Mouse (Mus musculus): Measurements from ENCODE around the gene Rspo3. TPM values are rescaled to one million over a fixed set of nuclear protein-coding genes. Genes with fewer than 3 reads are reported as not detected.

Rspo3 gene
- total RNA-seq (2014; fragmentation: Nextera tagmentation) (not detected in 2 replicates), total RNA-seq (2017) (not detected in 2 replicates)

DNA sequence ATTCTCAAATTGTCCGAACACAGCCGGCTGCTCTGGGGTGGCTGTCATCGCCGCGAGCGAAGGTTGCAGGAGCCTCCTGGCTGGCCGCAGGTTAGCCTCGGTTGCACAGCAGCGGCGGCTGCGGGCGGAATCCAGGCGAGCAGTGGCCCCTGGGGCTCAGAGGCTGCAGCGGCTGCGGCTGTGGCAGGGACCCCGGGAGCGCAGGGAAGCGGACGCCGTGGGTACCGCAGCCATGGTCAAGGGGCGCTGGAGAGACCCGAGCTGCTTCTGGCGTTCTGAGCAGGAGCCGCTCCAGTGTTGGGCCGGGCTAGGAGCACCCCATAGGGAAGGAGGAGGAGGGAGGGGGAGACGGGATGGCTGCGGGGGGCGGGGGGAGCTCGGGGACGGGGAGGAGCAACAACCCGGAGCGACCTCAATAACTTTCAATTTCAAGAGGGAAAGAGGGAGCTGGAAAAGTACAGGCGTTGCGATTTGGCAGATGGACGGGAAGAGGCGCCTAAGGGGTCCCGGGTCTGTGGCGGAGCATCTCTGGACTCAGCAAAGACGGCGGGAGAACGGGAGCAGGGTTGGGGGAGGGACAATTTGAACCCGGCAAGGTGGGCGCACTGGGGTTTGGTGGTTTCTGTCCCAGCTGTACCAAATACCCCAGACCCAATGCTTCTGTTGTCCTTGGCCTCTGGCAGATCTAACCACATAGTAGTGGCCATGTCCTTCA is at the start of gene Rspo3:
Rspo3 (minus strand) TSS at position 322 of the 715 bp plus-strand sequence.
- ATAC-seq (replicated peaks; ENCODE audit: poor library complexity, severe bottlenecking), result peak; percentile 72

DNA sequence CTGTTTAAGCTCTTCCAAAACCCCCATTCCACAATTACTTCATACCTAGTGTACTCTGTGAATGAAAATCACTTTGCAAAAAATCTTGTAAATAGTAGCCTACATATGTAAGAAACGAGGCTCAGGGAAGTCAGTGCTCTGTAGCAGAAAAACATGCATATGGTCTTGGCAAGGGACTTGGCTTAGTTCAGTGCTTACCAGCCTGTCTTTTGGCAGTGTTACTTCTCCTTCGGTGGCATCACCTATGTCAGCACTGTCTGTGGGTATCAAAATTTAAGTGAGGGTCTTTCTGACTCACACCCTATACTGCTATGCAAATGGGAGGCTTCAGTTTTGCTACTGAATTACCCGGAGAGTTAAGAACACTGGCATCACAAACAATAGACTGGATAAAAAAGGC is 46.3 kb upstream of the Rspo3 start:
- no peak for ATAC-seq (replicated peaks; ENCODE audit: poor library complexity, severe bottlenecking)

DNA sequence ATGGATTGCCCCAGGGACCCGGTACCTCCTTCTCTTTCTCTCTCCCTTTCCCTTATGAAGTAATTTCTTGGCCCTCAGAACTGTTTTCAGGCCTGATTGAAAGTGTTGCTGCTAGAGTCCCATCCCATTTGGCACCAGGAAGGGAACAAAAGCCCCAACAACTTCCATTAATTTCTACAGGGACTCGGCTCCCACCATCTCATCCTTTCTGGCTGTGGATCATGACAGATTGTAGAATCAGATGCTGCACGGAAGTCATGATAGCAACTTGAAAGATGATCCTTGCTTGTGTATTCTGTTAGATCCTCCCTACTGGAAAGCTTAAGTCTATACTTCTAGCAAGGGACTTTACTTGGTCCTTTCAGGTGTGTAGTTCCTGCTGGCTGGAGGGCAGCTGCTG is 45.8 kb upstream of the Rspo3 start:
- no peak for ATAC-seq (replicated peaks; ENCODE audit: poor library complexity, severe bottlenecking)

DNA sequence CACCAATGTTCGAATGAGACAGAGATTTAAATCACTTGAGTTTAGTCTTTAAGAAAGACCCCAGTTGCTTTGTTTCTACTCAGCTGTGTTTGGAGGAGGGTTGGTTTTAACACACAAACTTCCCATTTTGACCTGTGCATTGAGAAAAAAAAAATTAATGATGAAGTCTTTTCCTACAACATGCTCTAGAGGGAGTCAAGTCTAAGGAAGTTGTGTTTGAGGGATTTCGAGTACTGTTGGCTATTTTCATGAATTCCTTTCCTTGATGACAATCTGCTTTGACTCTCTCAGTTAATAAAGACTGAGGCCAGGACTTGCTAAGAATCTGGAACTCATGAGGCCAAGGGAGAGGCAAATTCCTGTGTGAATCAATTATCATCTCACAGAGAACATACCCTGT is 20.3 kb upstream of the Rspo3 start:
- no peak for ATAC-seq (replicated peaks; ENCODE audit: poor library complexity, severe bottlenecking)

DNA sequence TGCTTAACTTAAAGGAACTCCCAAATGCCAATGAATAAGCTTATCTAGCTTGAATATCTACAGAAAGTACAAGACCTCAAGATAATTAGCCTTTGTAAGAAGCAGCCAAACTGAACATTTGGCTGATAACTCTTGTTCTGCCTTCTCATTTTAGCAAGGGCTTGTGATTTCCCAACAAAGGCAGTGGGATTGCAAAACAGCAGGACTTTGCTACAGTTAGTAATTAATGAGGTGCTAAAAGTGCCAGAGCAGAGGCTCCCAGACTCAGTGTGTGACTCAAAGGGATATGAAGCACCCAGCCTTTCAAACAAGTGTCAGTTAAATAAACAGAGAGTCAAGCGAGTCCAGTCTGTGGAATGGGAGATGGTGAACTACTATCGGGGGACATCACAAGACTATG is 18.7 kb upstream of the Rspo3 start:
- ATAC-seq (replicated peaks; ENCODE audit: poor library complexity, severe bottlenecking), result 0 out of 2 replicates have a peak, but pooled peaks have one; percentile 27

DNA sequence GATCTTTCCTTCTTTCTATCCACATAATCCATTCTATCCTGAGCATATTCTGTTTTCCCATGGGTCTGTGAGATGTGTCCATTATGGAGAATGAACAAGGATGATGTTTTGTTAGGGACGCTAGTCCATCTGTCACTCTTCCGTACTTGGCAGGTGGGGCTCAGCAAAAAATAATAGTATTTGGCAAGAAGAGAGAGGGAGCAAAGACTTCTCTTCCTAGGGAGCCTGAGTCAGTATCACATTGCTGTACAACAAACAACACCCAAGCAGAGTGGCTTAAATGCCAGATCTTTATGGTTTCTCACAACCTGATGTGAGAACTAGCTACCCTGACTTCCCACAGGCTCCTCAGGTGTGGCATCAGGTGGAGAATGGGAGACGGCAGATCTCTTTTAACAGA is 7.3 kb upstream of the Rspo3 start:
- no peak for ATAC-seq (replicated peaks; ENCODE audit: poor library complexity, severe bottlenecking)

DNA sequence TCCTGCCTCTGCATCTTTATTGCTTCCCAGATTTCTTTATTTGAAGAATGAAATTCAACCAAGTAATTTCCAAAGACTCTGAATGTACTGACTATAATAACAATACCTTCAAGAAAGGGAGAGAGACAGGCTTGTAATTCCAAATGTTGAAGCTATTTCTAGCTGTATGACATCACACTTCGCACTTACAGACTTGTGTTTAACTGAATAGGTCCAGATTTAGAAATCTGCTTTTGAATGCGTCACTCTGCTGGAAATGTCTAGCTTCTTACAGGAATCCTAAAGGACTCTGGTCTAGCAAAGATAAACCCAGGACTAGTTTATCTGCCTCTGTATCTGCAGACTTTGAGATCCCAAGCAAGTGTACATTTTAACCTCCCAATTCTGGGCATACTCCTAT is 3.8 kb upstream of the Rspo3 start:
- no peak for ATAC-seq (replicated peaks; ENCODE audit: poor library complexity, severe bottlenecking)

DNA sequence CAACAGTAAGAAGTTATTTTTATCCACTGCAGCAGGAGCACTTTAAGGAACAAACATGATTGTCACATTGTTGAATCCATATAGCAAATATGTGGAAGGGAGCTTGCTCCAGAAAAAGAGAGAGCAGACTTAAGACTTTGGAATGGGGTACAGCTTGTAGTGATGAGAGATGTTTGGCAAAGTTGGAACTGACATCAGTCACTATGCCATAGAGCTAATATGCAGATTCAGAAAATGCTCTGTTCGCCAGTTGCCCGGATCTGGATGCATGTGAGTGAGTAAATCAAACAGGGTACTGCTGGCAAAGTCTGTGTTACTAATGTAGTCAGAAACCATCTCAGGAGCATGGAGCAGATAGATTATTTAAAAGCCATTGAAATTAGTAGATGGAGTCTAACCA is 3.1 kb upstream of the Rspo3 start:
- no peak for ATAC-seq (replicated peaks; ENCODE audit: poor library complexity, severe bottlenecking)

DNA sequence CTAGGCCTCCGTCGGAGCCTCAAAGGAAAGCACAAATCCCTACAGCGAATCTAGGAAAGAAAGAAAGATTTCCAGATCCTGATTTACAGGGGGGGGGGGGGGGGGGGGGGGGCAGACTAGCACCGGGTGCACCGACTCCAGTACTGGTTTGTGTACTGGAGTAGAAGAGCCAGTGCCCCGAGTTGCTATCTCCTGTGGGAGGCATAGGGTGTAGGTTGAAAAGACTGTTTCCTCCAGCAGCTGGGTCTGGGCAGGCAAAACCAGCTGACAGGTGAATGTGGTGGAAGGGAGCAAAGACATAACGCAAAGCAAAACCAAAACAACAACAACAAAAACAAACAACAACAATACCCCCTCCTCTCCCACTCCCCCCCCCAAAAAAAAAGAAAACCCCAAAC is 838 bp downstream of the Rspo3 start:
- ATAC-seq (replicated peaks; ENCODE audit: poor library complexity, severe bottlenecking), result no peak

DNA sequence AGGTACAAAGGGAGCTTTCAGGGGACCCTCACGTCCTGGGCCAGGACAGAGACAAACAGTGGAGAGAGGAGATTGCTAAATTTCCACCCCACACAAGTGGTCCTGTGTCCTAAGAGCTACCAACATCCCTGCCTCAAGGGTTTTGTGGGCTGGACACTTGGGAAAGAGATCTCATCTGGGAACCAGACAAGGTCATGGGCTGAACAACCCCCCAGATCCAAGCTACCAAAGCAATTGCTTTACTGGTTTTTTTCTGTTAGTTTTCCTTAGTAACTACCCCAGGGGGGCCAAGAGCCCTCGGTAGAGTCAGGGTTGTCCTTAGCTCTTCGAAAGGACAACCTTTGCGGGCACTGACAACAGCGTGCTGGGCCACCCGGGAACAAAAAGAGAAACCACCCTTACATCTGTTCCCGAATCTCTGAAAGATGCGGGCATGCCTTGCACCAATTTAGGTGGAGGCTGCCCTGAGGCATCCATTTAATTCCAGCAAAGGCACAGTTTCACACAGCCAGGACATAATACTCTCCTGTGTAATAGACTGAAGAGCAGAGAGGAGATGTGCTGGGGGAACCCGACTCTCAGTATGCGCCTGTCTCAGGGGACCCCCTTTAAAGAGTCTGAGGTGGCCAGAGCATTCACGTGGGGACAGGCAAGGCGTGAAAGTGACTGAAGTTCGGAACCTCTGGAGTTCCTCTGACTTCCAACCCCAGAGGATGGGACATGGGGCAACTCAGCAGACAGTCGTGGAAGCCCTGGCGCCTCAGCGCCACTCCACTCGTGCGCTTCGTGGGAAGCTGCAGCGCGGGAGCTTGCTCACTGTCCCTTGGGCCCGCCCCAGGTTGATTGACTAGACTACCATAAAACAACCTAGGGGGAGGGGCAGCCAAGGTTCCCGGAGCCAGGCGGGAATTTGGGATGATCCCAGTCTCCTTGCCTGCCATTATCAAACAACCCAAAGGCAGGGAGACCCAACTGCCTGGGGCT is 1.5 kb downstream of the Rspo3 start:
- ATAC-seq (replicated peaks; ENCODE audit: poor library complexity, severe bottlenecking), result no peak

DNA sequence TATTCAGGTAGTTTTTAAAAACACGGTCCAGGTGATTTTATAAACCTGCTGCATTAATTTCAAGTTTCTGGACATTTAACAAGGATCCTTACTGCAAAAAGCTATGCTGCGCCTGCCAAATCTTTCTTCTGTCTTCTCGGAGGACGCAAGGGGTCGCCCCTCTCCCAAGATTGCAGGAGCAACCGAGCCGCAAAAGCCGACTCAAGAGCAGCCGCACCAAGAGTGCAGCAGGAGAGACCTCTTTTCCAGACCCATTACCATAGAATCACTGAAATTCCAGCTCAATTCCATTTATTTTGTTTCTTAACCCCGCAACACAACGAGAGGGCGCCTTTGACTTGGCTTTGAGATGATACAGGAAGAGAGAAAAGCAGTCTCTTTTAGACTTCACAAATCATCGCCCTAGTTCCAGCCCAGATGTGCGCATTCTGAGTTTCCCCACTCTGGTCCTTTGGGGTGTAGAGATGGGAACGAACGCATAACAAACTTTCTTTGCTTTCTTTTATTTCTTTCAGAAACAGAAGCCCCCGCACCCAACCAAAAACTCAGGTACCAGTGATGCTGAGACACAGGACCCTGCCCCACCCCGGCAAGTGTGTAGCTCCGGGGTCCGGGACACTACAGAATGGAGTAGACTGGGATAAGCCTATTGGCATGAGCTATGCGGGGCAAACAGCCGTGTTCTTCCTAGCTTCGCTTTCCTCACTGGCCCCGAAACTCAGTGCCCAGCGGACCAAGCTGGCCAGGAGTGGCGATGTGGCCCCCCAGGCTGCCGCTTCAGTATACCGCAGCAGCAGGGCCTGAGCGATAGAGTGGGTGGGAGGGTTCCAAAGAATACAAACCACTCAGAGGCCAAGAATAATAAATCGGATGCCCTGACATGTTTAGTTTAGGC is 2.6 kb downstream of the Rspo3 start:
- peak; percentile 55 for ATAC-seq (replicated peaks; ENCODE audit: poor library complexity, severe bottlenecking)

DNA sequence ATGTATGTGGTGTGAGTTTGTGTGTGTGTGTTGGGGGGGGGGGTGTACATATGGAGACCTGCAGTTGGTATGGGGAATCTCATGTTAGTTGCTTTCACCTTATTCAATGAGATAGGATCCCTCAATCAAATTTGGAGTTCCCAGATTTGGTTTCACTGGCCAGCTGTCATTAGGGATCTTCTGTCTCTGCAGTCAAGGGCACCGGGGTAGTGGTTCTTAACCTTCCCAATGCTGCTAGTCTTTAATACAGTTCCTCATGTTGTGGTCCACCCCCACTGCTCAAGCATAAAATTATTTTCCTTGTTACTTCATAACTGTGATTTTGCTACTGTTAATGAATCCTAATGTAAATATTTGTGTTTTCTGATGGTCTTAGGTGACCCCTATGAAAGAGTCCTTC is 22.1 kb downstream of the Rspo3 start:
- no peak for ATAC-seq (replicated peaks; ENCODE audit: poor library complexity, severe bottlenecking)

DNA sequence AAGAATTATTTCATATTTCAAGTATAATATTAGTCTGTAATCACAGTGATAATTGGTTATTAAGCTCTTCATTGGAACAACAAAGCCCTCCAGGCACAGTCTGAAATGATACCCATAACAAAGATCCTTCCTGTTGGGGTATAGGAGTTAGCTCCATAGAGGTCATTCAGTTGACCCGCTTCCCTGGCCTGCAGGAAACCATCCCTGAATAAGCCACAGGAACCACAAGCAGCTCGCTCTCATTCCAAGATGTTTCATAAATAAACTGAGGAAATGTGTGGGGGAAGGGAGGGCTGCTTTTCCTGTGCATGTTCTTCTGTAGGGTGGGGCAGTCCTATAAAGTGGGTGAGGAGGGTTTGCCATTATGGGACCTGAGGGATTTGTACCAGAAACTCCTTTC is 27.5 kb downstream of the Rspo3 start:
- ATAC-seq (replicated peaks; ENCODE audit: poor library complexity, severe bottlenecking), result no peak

DNA sequence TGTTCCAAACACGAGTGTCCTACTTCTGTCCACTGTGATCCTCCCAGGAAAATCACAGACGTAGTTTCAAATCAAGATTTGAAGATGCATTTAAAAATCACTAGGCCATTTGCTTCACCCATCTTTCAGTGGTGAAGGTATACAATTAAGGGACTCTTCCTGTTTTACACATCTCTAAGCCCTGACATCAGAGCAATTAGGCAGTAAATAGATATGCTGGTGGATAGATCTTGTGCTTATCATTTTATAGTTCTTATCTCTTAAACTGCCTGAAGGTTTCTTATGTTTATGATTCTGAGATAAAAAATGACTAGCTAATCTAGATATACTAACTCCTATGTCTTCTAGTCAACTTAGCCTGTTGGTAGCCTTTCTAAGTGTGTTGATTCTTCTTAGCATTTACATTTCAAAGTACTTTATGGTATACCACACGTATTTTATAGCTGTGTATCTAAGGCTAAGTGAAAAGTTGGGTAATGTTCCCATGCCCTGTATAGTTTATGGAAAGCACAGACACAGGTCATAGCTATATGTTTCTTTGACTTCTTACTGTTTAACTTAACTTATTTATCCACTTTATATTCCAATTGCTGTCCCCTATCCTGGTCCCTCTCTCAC is 38.4 kb downstream of the Rspo3 start:
- no peak for ATAC-seq (replicated peaks; ENCODE audit: poor library complexity, severe bottlenecking)

DNA sequence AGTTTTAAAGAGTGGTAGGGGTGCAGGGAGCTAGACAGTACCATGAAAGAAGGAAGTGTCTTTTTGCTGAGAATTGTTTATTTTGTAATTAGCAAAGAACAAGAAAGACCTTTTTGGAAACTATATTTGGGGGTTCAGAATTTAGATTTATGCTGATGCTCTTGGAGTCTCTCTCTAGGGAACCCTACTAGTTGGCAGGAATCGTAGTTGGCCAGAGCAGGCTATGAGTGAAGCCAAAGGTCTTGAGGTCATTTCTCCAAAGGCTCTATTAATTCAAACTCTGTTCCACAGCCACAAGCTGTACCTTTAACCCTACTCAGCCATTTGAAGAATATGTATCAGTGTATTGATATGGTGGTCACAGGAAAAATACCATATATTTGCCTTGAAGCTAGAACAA is 41.7 kb downstream of the Rspo3 start:
- no peak for ATAC-seq (replicated peaks; ENCODE audit: poor library complexity, severe bottlenecking)

DNA sequence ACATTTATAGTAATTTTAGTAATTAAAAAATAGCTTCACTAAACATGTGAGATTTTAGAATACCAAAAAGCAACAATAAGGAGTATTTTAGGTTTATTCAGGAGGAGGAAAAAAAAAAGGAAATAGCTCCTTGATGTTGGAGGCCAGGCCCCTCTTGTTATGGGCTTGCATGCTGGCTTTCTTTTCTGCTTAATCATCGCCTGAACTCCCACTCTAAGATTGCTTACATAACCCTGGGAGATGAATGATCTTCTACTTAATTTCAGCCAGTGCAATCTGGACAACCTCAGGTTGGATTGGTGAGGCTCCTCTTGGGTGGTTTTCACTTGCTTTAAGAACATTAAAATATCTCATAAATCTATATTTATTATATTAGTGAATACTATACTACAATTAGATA is 54.7 kb downstream of the Rspo3 start:
- ATAC-seq (replicated peaks; ENCODE audit: poor library complexity, severe bottlenecking), result no peak

DNA sequence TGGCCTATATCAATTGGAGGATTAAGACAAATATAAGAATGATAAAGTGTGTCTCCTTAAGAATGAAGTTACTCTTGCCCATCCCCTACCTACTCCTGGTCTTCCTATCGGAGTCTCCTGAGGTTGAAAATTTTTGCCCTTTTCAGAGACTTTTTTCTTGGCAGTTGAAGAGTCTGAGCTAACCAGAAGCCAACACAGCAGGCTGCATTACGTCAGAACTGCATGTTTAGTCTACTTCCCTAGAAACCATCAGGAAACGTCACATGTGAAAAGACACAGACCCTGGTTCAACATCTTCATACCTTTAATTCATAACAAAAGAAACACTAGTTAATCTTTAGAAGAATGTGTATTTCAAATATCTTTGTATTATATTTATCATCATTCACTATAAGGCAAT is 56.3 kb downstream of the Rspo3 start:
- no peak for ATAC-seq (replicated peaks; ENCODE audit: poor library complexity, severe bottlenecking)

DNA sequence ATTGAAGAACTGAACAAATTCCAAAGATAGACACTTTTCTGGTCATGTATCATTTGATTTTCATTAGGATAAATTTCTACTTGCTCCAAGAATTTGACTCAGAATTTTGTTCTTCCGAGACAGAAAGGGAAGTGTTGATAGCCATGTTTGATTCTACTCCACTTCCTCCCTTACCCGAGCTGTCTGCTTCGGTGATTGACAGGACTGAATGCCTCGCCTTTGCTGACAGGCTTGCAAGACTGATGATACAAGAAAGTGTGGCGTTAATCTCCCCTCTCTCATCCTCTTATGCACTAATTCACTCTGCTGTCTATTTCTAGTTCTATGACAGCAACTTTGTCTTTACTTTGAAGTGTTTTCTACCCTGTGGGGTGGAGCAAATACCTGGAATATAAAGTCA is 65.2 kb downstream of the Rspo3 start:
- no peak for ATAC-seq (replicated peaks; ENCODE audit: poor library complexity, severe bottlenecking)

DNA sequence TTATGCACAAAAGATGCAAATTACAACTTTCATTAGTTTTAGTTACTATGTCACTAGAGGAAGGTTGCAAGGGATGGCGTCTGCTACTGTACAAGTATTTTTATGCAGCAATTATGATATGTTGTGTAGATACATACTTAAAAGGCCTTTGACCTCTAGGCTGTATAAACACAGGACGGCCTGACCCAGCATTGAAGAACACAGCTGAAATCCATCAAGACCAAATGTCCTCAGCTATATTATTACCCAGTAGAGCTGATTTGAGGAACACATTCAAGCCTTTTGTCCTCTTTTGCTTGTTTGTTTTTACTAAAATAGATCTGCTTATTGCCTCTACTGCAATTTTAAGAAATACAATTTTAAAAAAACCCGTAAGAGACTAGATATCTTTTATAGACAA is 75.6 kb downstream of the Rspo3 start:
- ATAC-seq (replicated peaks; ENCODE audit: poor library complexity, severe bottlenecking), result no peak

DNA sequence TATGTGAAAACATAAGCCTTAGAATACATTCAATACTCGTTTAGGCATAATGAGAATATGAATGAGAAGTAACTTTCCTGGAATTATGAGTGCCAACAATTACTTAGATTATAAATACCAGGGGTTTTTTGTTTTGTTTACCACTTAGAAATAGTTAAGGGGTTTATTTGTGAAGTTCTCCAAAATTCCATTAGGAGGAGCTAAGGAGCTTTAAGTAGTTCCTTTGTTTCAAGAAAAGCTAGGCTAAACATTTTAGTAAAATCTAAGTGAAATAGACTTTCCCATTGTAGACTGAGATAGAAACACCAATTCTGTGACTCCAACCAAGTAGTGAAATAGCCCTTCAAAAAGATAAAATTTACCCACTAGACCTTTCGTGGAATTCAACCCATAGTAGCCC is 76.0 kb downstream of the Rspo3 start:
- ATAC-seq (replicated peaks; ENCODE audit: poor library complexity, severe bottlenecking), result no peak
